Mouse (Mus musculus) embryonic facial prominence, embryonic 11.5 days (tissue): Measurements from ENCODE around the gene Ccng2. TPM values are rescaled to one million over a fixed set of nuclear protein-coding genes. Genes with fewer than 3 reads are reported as not detected.

Experiments
- ATAC-seq: fragments of 200-750 bp; cut with Nextera tagmentation; replicated peaks from 2 replicates; pipeline ENCODE4 v1.8.0; 2017; ENCODE audit warnings: low read depth; ENCODE audit not compliant: insufficient number of reproducible peaks, low FRiP score, low TSS enrichment
- DNase-seq: peaks from one replicate; pipeline ENCODE4 v3.0.0-alpha.2; 2015; ENCODE audit warnings: low spot score
- H3K27ac ChIP-seq: fragments of 300-500 bp; sonication (generic); replicated peaks from 2 replicates; pipeline ENCODE4 v1.5.1; 2014; ENCODE audit warnings: mild to moderate bottlenecking, low read depth, low read length, control low read depth
- H3K27me3 ChIP-seq: fragments of 300-500 bp; sonication (generic); 2 replicates; pipeline ENCODE4 v1.6.1; 2014; ENCODE audit warnings: mild to moderate bottlenecking, low read length, moderate library complexity, mixed read lengths; ENCODE audit not compliant: control insufficient read depth, insufficient read depth
- H3K36me3 ChIP-seq: fragments of 300-500 bp; sonication (generic); replicated peaks from 2 replicates; pipeline ENCODE4 v1.6.1; 2014; ENCODE audit warnings: low read depth, mild to moderate bottlenecking, low read length, moderate library complexity, mixed read lengths; ENCODE audit not compliant: control insufficient read depth, insufficient read depth
- H3K4me1 ChIP-seq: fragments of 300-500 bp; sonication (generic); 2 replicates; pipeline ENCODE4 v1.6.1; 2014; ENCODE audit warnings: low read length, mixed read lengths; ENCODE audit not compliant: control insufficient read depth, insufficient read depth
- H3K4me2 ChIP-seq: fragments of 300-500 bp; sonication (generic); 2 replicates; pipeline ENCODE4 v1.6.1; 2014; ENCODE audit warnings: low read depth, mild to moderate bottlenecking, control low read depth, low read length, moderate library complexity
- H3K4me3 ChIP-seq: fragments of 300-500 bp; sonication (generic); 2 replicates; pipeline ENCODE4 v1.5.1; 2014; ENCODE audit warnings: low read depth, low read length, control low read depth
- H3K9ac ChIP-seq: fragments of 300-500 bp; sonication (generic); replicated peaks from 2 replicates; pipeline ENCODE4 v1.6.1; 2014; ENCODE audit warnings: mild to moderate bottlenecking, control low read depth, low read length
- H3K9me3 ChIP-seq: fragments of 300-500 bp; sonication (generic); replicated peaks from 2 replicates; pipeline ENCODE4 v1.6.1; 2016; ENCODE audit warnings: mild to moderate bottlenecking, low read length, inconsistent platforms, mixed read lengths; ENCODE audit not compliant: control insufficient read depth
- WGBS: fragments of 180-500 bp; shearing (Covaris S2); extraction: QIAGEN DNeasy Blood & Tissue Kit; methylation state at CpG from one replicate; pipeline ENCODE4 v1.1.7; 2014; 5-methylcytosine and 5-hydroxymethylcytosine counted together
- polyA plus RNA-seq: library from polyadenylated mRNA; unstranded; fragments of >200 nt; fragmentation: Nextera tagmentation; extraction: Ambion mirVana; gene quantifications from 2 replicates; pipeline ENCODE4 v1.2.1, GENCODE M21; 2014

Ccng2 gene
- polyA plus RNA-seq, 1 experiment from 2014 or later, result 102 TPM

DNA sequence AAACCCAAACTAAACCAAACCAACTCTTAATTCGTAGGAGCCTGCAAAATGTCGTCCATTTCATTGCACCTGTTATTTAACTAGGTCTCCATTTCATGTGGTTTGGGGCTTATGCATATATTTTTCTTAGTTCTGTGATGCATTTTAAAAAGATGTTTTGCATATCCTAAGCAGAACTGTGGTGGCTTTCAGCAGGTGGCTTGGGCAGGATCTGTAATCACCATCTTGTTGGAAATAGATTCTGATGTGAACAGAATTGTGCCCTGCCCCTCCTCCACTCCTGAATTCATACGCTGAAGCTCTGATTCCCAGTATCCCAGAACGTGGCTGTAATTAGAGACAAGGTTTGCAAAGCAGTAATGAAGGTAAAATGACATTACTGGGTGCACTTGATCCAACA, 32.9 kb upstream of the Ccng2 start:
- DNase-seq, result no peak
- no peaks in the 10 kb centered on the region for H3K9me3 ChIP-seq
- no peak overlapping the region for H3K4me3 ChIP-seq
- H3K27me3 ChIP-seq, result no peaks in the 10 kb centered on the region
- WGBS, result 62% methylated on average over 4 of the region's 4 CpGs
- no peaks in the 10 kb centered on the region for H3K4me1 ChIP-seq
- H3K27ac ChIP-seq, result no peak overlapping the region
- H3K4me2 ChIP-seq, result no peak overlapping the region
- H3K36me3 ChIP-seq, result no peaks in the 10 kb centered on the region
- no peak for ATAC-seq
- H3K9ac ChIP-seq, result no peak overlapping the region

DNA sequence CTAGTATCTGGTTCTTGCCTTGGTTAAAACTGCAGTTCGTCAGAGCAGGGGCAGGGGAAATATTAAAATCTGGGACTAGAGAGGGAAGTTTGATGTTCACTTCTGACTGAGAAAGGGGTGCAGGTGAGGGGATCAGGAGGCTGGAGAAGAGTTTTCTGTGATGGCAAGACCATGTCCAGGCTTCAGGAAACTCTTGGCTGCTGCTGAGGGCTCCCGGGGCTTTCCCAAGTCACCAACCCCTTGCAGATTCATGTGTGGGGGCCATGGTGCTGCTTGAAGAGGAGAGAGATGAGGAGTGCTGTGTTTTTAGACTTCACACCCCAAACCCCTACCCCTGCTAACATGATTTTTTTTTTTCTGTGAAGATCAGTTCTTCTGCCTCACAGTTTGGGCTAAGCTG, 32.5 kb upstream of the Ccng2 start:
- no peak overlapping the region for H3K4me2 ChIP-seq
- no peaks in the 10 kb centered on the region for H3K4me1 ChIP-seq
- no peak overlapping the region for H3K9ac ChIP-seq
- H3K27ac ChIP-seq, result no peak overlapping the region
- ATAC-seq (no peak), DNase-seq (no peak)
- H3K36me3 ChIP-seq, result no peaks in the 10 kb centered on the region
- 84% methylated on average over 2 of the region's 2 CpGs for WGBS
- no peak overlapping the region for H3K4me3 ChIP-seq
- no peaks in the 10 kb centered on the region for H3K9me3 ChIP-seq
- H3K27me3 ChIP-seq, result no peaks in the 10 kb centered on the region

DNA sequence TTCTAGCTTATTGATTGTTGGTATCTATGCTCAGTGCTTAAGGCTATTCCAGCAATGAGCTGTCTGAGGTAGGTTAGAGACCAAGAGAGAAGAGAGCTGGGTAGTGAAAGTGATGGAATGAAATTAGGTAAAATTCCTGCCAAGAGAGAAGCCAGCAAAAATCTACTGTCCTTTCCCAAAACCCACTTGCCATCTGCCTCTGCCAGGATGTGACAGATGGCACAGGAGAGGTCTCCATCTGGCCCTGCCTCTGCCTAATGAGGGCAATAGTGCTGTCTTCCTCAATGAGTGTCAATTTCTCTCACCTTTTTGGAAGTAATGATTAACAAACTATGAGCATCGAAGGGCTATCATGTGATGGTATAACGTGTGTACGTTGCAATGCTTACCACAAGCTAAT, 31.2 kb upstream of the Ccng2 start:
- Histone ChIP-seq H3K36me3 (no peaks in the 10 kb centered on the region), H3K9ac (no peak overlapping the region), H3K27me3 (no peaks in the 10 kb centered on the region), H3K27ac (no peak overlapping the region), H3K4me3 (no peak overlapping the region), H3K4me1 (no peaks in the 10 kb centered on the region), H3K4me2 (no peak overlapping the region), H3K9me3 (no peaks in the 10 kb centered on the region)
- ATAC-seq (no peak), DNase-seq (no peak)
- 85% methylated on average over 3 of the region's 3 CpGs for WGBS

DNA sequence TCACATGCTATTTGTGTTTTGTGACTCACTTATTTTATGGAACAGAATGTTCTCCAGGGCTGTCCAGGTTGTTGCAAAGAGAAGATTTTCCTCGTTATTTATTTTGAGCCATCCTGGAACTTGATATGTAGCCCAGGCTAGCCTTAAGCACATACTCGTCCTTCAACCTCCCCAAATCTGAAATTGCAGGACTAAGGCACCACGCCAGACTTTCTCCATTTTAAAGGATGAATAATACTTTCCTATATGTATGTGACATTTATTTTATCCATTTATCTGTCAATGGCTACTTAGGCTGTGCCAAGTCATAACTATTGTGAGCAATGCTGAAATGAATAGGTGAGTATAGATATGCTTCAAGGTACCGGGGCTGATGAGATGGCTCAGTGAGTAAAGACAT, 30.5 kb upstream of the Ccng2 start:
- Histone ChIP-seq H3K27ac (no peak overlapping the region), H3K4me3 (no peak overlapping the region), H3K4me1 (no peaks in the 10 kb centered on the region), H3K4me2 (no peak overlapping the region), H3K36me3 (no peaks in the 10 kb centered on the region), H3K9ac (no peak overlapping the region), H3K27me3 (no peaks in the 10 kb centered on the region), H3K9me3 (no peaks in the 10 kb centered on the region)
- DNase-seq, result no peak
- ATAC-seq, result no peak
- WGBS, result 77% methylated on average over 4 of the region's 4 CpGs

DNA sequence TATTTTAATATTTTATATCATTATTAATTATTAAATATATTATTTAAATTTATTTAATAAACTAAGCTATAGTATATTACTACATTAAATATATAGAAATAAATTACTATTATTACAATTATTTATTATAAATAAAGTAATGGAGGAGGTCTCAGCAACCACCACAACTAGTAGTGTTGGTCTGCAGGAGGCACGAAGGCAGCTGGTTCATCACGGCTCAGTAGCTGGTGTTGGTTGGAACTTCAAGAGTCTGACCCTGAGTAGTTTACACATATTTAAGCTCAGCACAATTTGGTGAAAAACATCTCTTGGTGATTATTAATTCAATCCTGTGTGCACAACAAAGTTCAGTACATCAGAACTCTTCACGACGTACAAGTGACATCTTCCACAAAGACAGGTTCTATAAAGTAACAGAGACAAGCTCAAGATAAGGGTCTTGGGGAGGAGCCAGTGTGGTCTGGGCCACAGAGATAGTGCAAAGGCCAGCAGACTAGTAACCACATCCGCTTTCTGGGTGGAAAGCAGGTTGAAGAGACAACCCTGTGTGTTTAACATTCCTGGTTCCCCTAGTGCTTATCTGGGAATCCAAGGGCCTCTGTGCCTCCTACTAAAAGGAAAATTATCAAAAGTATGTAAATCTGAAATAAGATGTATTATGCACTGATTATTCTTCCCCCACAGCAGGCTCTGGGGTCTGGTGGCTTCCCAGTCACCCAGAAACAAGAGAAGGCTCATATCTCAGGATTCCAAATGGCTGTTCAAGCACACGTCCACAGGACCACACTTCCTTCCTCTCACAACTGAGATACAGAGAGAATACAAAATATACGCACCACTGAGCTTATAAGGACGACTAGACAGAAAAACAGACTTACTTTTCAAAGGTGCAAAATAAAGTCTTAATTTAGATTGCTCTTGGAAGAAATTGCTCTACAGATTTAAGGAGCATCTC, 27.2 kb upstream of the Ccng2 start:
- 84% methylated on average over 8 of the region's 8 CpGs for WGBS

DNA sequence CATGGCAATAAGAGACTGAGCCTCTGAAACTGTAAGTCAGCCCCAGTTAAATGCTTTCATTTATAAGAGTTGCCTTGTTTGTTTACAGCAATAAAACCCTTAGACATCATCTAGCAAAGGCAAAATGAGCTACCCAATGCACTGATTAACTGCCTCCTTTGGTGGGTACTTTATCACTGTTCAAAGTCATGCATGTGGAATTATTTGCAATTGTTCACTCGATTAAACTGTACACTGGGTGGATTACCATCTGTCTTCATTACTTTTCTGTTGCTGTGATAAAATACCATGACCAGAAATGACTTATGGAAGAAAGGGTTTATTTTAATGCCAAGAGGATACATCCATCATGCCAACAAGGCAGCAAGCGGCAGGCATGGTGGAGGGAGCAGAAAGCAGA, 21.8 kb upstream of the Ccng2 start:
- Histone ChIP-seq H3K4me2 (no peak overlapping the region), H3K27me3 (no peaks in the 10 kb centered on the region), H3K36me3 (no peaks in the 10 kb centered on the region), H3K9me3 (no peaks in the 10 kb centered on the region), H3K9ac (no peak overlapping the region), H3K4me3 (no peak overlapping the region), H3K27ac (no peak overlapping the region), H3K4me1 (no peaks in the 10 kb centered on the region)
- WGBS, result 84% methylated on average over 2 of the region's 2 CpGs
- DNase-seq, result no peak
- ATAC-seq, result no peak

More for the DNA sequence above, 27.2 kb upstream of the Ccng2 start:
- Histone ChIP-seq H3K36me3 (no peaks in the 10 kb centered on the region), H3K4me1 (no peaks in the 10 kb centered on the region), H3K4me2 (no peak overlapping the region), H3K27ac (no peak overlapping the region), H3K9me3 (no peaks in the 10 kb centered on the region), H3K9ac (no peak overlapping the region), H3K4me3 (no peak overlapping the region), H3K27me3 (no peaks in the 10 kb centered on the region)
- DNase-seq, result no peak
- no peak for ATAC-seq

DNA sequence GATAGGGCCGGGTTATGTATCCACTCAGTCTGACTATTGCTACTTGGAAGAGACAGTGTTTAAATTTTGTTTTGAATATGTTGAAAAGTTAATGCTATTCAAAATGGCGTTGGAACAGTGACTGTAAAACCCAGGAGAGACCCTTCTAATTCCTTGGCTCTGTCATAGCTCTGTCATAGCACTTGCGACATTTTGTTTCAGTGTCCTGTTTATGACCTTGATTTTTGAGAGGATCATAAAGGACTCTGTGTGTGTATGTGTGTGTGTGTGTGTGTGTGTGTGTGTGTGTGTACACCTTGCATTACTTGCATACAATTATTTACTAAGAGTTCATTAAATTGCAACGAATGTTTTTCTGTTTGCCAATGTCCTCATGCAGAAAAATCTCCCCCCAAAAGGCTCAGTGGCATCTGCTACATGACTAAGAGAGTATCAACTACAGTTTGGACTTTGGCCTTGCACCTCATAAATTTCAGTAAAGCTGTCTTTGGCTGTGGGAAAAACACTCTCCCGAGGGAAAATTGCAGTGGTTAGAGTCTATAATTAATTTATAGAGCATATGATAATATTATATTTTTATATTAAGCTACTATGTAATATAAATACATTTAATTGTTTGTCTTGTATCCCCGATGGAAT, 17.0 kb upstream of the Ccng2 start:
- ATAC-seq, result no peak
- no peak overlapping the region for H3K4me2 ChIP-seq
- WGBS, result 82% methylated on average over 6 of the region's 6 CpGs
- H3K9me3 ChIP-seq, result no peaks in the 10 kb centered on the region
- no peaks in the 10 kb centered on the region for H3K36me3 ChIP-seq
- H3K27ac ChIP-seq, result no peak overlapping the region
- H3K4me3 ChIP-seq, result no peak overlapping the region
- no peak for DNase-seq
- no peak overlapping the region for H3K9ac ChIP-seq
- no peaks in the 10 kb centered on the region for H3K4me1 ChIP-seq
- no peaks in the 10 kb centered on the region for H3K27me3 ChIP-seq
